Mouse (Mus musculus): Measurements from ENCODE around the gene Pla2g7.
"Not testable (repeated sequence)": the region's sequence is repeated elsewhere in the genome, so short reads cannot be mapped to it uniquely, and the experiment has no call there.

The Pla2g7 gene

GRCm38 (mm10) chr17:43567992-43568888 lies at the start of gene Pla2g7:
Gene Pla2g7, plus strand, starts transcription at chr17:43568098.
- peak; percentile 36 to 42 for DNase-seq (ENCODE audit: low spot score in 2 of 2)

- peak; percentile 53 to 66 for DNase-seq (ENCODE audit: low spot score in 2 of 2)
These were observed 49.1 kb upstream of the Pla2g7 start for GRCm38 (mm10) chr17:43518644-43519409.

GRCm38 (mm10) chr17:43520166-43520565 lies 47.7 kb upstream of the Pla2g7 start:
- no peak for DNase-seq (ENCODE audit: low spot score in 2 of 2)

GRCm38 (mm10) chr17:43530507-43530906 lies 37.4 kb upstream of the Pla2g7 start:
- DNase-seq (ENCODE audit: low spot score in 2 of 2) = no peak

- no peak for DNase-seq (ENCODE audit: low spot score in 2 of 2)
These were observed 36.7 kb upstream of the Pla2g7 start for GRCm38 (mm10) chr17:43531192-43531591.

GRCm38 (mm10) chr17:43534362-43535222 lies 33.3 kb upstream of the Pla2g7 start:
- peak; percentile 25 to 44 for DNase-seq (ENCODE audit: low spot score in 2 of 2)

GRCm38 (mm10) chr17:43536841-43537240 lies 31.1 kb upstream of the Pla2g7 start:
- DNase-seq (ENCODE audit: low spot score in 2 of 2) = not testable (repeated sequence)

GRCm38 (mm10) chr17:43538767-43539166 lies 29.1 kb upstream of the Pla2g7 start:
- DNase-seq (ENCODE audit: low spot score in 2 of 2) = no peak

- no peak for DNase-seq (ENCODE audit: low spot score in 2 of 2)
These were observed 24.4 kb upstream of the Pla2g7 start, which contains the start of gene Ankrd66 for GRCm38 (mm10) chr17:43543539-43543938. Gene Ankrd66, minus strand, starts transcription at chr17:43543639.

GRCm38 (mm10) chr17:43544040-43544439 lies 23.9 kb upstream of the Pla2g7 start:
- DNase-seq (ENCODE audit: low spot score in 2 of 2) = no peak

GRCm38 (mm10) chr17:43551122-43551630 lies 16.7 kb upstream of the Pla2g7 start:
- no peak for DNase-seq (ENCODE audit: low spot score in 2 of 2)

GRCm38 (mm10) chr17:43554516-43555403 lies 13.1 kb upstream of the Pla2g7 start:
- no peak for DNase-seq (ENCODE audit: low spot score in 2 of 2)

GRCm38 (mm10) chr17:43557104-43557503 lies 10.8 kb upstream of the Pla2g7 start:
- no peak for DNase-seq (ENCODE audit: low spot score in 2 of 2)

- DNase-seq (ENCODE audit: low spot score in 2 of 2) = peak in 1 of 2 experiments; percentile 43
These were observed 10.3 kb upstream of the Pla2g7 start for GRCm38 (mm10) chr17:43557541-43558090.

GRCm38 (mm10) chr17:43558678-43559077 lies 9.2 kb upstream of the Pla2g7 start:
- no peak for DNase-seq (ENCODE audit: low spot score in 2 of 2)

- DNase-seq (ENCODE audit: low spot score in 2 of 2) = no peak
These were observed 4.5 kb upstream of the Pla2g7 start for GRCm38 (mm10) chr17:43563192-43563987.

- no peak for DNase-seq (ENCODE audit: low spot score in 2 of 2)
These were observed 306 bp upstream of the Pla2g7 start for GRCm38 (mm10) chr17:43567593-43567991.

GRCm38 (mm10) chr17:43569287-43569686 lies 1.4 kb downstream of the Pla2g7 start:
- no peak for DNase-seq (ENCODE audit: low spot score in 2 of 2)

- DNase-seq (ENCODE audit: low spot score in 2 of 2) = no peak
These were observed 5.8 kb downstream of the Pla2g7 start for GRCm38 (mm10) chr17:43573624-43574073.

Data from cerebellum, postnatal 4 days (tissue).